Mouse (Mus musculus) liver, adult 2 months (tissue): ENCODE data around the gene Tbx2. TPM values are rescaled to one million over a fixed set of nuclear protein-coding genes. Genes with fewer than 3 reads are reported as not detected.

Experiments used
- DNase-seq: peaks from one replicate; pipeline ENCODE4 v3.0.0-alpha.2; 2011; ENCODE audit warnings: low read depth, low spot score; ENCODE audit errors: extremely low read depth
- H3K27ac ChIP-seq: fragments of 200-500 bp; replicated peaks from 2 replicates; pipeline ENCODE4 v1.5.1; 2012; ENCODE audit warnings: low read depth, mild to moderate bottlenecking, control low read depth, inconsistent platforms, low read length; ENCODE audit not compliant: insufficient read depth
- H3K27me3 ChIP-seq: fragments of 200-500 bp; 2 replicates; pipeline ENCODE4 v1.6.1; 2012; ENCODE audit warnings: mild to moderate bottlenecking, moderate library complexity, low read length, inconsistent platforms; ENCODE audit not compliant: control insufficient read depth, insufficient read depth
- H3K36me3 ChIP-seq: fragments of 200-500 bp; 2 replicates; pipeline ENCODE4 v1.6.1; 2012; ENCODE audit warnings: low read length, inconsistent platforms; ENCODE audit not compliant: control insufficient read depth, insufficient read depth
- H3K4me1 ChIP-seq: fragments of 200-500 bp; 2 replicates; pipeline ENCODE4 v1.6.1; 2011; ENCODE audit warnings: low read length; ENCODE audit not compliant: control insufficient read depth, insufficient read depth
- H3K4me3 ChIP-seq: fragments of 200-500 bp; 2 replicates; pipeline ENCODE4 v1.5.1; 2011; ENCODE audit warnings: low read depth, mild to moderate bottlenecking, control low read depth, low read length, moderate library complexity; ENCODE audit not compliant: insufficient read depth
- H3K79me2 ChIP-seq: fragments of 200-500 bp; 2 replicates; pipeline ENCODE4 v1.6.1; 2012; ENCODE audit warnings: inconsistent platforms, mild to moderate bottlenecking, low read length, moderate library complexity; ENCODE audit not compliant: control insufficient read depth, insufficient read depth
- H3K9ac ChIP-seq: fragments of 200-500 bp; 2 replicates; pipeline ENCODE4 v1.6.1; 2012; ENCODE audit warnings: low read depth, mild to moderate bottlenecking, control low read depth, inconsistent platforms, low read length
- CTCF ChIP-seq: fragments of 200-500 bp; IDR thresholded peaks from 2 replicates; pipeline ENCODE4 v1.5.1; 2011; ENCODE audit warnings: low read depth, low read length, control low read depth
- POLR2A ChIP-seq: fragments of 200-500 bp; IDR thresholded peaks from 2 replicates; pipeline ENCODE4 v1.6.1; 2011; ENCODE audit warnings: low read length, control low read depth; ENCODE audit not compliant: insufficient read depth; ENCODE audit errors: extremely low read depth
- WGBS: fragments of 180-500 bp; shearing (Covaris S2); methylation state at CpG from one replicate; pipeline ENCODE4 v1.1.7; 2018; 5-methylcytosine and 5-hydroxymethylcytosine counted together
- polyA plus RNA-seq: library from polyadenylated mRNA; depleted of rRNA; stranded (reverse); fragments of >200 nt; gene quantifications from 2 replicates; pipeline ENCODE4 v1.2.3, GENCODE M21; 2012
- total RNA-seq: library from RNA; depleted of rRNA; stranded (reverse); fragments of >200 nt; gene quantifications from 2 replicates; pipeline ENCODE4 v1.2.3, GENCODE M21; 2014

Tbx2 gene
- total and polyA plus RNA-seq, 2 experiments = 1.4 to 3.0 TPM

- Histone ChIP-seq H3K4me3 (no peak overlapping the region), H3K9ac (no peak overlapping the region), H3K27me3 (peaks cover 43% of the 10 kb centered on the region), H3K79me2 (no peaks in the 10 kb centered on the region), H3K27ac (no peak overlapping the region), H3K4me1 (no peaks in the 10 kb centered on the region), H3K36me3 (no peaks in the 10 kb centered on the region)
- TF ChIP-seq CTCF = no peak
- TF ChIP-seq POLR2A = no peak
- no peak for DNase-seq
- 31% methylated on average over 16 of the region's 16 CpGs for WGBS
These were observed 3.6 kb downstream of the Tbx2 start for GRCm38 (mm10) chr11:85835753-85836522.

- Histone ChIP-seq H3K27ac (no peak overlapping the region), H3K9ac (peak overlapping the region; percentile 53; the same call in 1 of the 2 replicates), H3K79me2 (no peaks in the 10 kb centered on the region), H3K4me3 (peak overlapping the region; percentile 3; the same call in 1 of the 2 replicates), H3K36me3 (no peaks in the 10 kb centered on the region), H3K27me3 (peaks cover 45% of the 10 kb centered on the region), H3K4me1 (no peaks in the 10 kb centered on the region)
- DNase-seq = no peak
- TF ChIP-seq CTCF (no peak), POLR2A (no peak)
- 19% methylated on average over 32 of the region's 32 CpGs for WGBS
These were observed 4.4 kb downstream of the Tbx2 start for GRCm38 (mm10) chr11:85836523-85837290.

GRCm38 (mm10) chr11:85837291-85837647 is 4.9 kb downstream of the Tbx2 start:
- no peak for TF ChIP-seq CTCF
- no peak for TF ChIP-seq POLR2A
- H3K4me3 ChIP-seq = peak overlapping the region; percentile 3; the same call in 1 of the 2 replicates
- no peaks in the 10 kb centered on the region for H3K36me3 ChIP-seq
- H3K79me2 ChIP-seq = no peaks in the 10 kb centered on the region
- 17% methylated on average over 18 of the region's 18 CpGs for WGBS
- H3K9ac ChIP-seq = peak overlapping the region; percentile 53; the same call in 1 of the 2 replicates
- peaks cover 40% of the 10 kb centered on the region for H3K27me3 ChIP-seq
- DNase-seq = no peak
- H3K4me1 ChIP-seq = no peaks in the 10 kb centered on the region
- H3K27ac ChIP-seq = no peak overlapping the region

- Histone ChIP-seq H3K4me1 (peaks cover 4% of the 10 kb centered on the region; the same call in 1 of the 2 replicates), H3K79me2 (no peaks in the 10 kb centered on the region), H3K27me3 (peaks cover 35% of the 10 kb centered on the region), H3K9ac (no peak overlapping the region), H3K27ac (no peak overlapping the region), H3K4me3 (peak overlapping the region; percentile 2; the same call in 1 of the 2 replicates), H3K36me3 (no peaks in the 10 kb centered on the region)
- no peak for DNase-seq
- 16% methylated on average over 67 of the region's 67 CpGs for WGBS
- TF ChIP-seq POLR2A = no peak
- no peak for TF ChIP-seq CTCF
These were observed 5.5 kb downstream of the Tbx2 start for GRCm38 (mm10) chr11:85837648-85838423.

- Histone ChIP-seq H3K27me3 (peaks cover 32% of the 10 kb centered on the region), H3K27ac (no peak overlapping the region), H3K4me1 (peaks cover 6% of the 10 kb centered on the region; the same call in 1 of the 2 replicates), H3K4me3 (no peak overlapping the region; the same call in 1 of the 2 replicates), H3K9ac (no peak overlapping the region), H3K36me3 (no peaks in the 10 kb centered on the region), H3K79me2 (no peaks in the 10 kb centered on the region)
- TF ChIP-seq POLR2A (no peak), CTCF (no peak)
- WGBS = 28% methylated on average over 20 of the region's 20 CpGs
- no peak for DNase-seq
These were observed 6.3 kb downstream of the Tbx2 start for GRCm38 (mm10) chr11:85838424-85839257.
